ENCODE assay signal across 12 mouse cellular contexts in genomic region chr2:122233341-122233740, GRCm38 (mm10). TPM values are rescaled to one million over a fixed set of nuclear protein-coding genes. Genes with fewer than 3 reads are reported as not detected.
DNase-seq lines count a peak whose midpoint lies in the region; ATAC-seq and TF ChIP-seq lines count a peak whose summit lies in the region.
"Had no signal": no experiment of that assay in that cellular context is flagged by ENCODE, and none has a peak within 500 bp of the region (broad histone marks: within the 10 kb centered on the region; RNA-seq: fewer than 3 reads in every experiment).

No protein-coding gene starts in this region.

- H3K27me3 ChIP-seq in heart, embryonic 12.5 days (replicated peaks), result no peaks in the 10 kb centered on the region
- H3K27me3 ChIP-seq in liver, embryonic 11.5 days (replicated peaks; ENCODE audit: control insufficient read depth, insufficient read depth, low read length), result no peaks in the 10 kb centered on the region
- no peaks in the 10 kb centered on the region for H3K27me3 ChIP-seq in stomach, embryonic 16.5 days (ENCODE audit: control insufficient read depth, insufficient read depth, low read length)
- H3K27me3 ChIP-seq in thymus, adult 2 months (ENCODE audit: control insufficient read depth, insufficient read depth, low read length), result no peaks in the 10 kb centered on the region

- H3K27ac ChIP-seq in heart, embryonic 12.5 days (ENCODE audit: poor library complexity, severe bottlenecking), result no peak overlapping the region
- H3K27ac ChIP-seq in liver, embryonic 11.5 days (ENCODE audit: low read depth, low read length), result no peak overlapping the region
- H3K27ac ChIP-seq in stomach, embryonic 16.5 days (ENCODE audit: low read length), result no peak overlapping the region
- no peak overlapping the region for H3K27ac ChIP-seq in thymus, adult 2 months (ENCODE audit: control insufficient read depth, insufficient read depth, low read length)

- peaks cover 17% of the 10 kb centered on the region for H3K4me1 ChIP-seq in heart, embryonic 12.5 days (replicated peaks)
- H3K4me1 ChIP-seq in liver, embryonic 11.5 days (replicated peaks; ENCODE audit: control insufficient read depth, insufficient read depth, low read length), result peaks cover 11% of the 10 kb centered on the region
- 0 out of 2 replicates have a peak, but pooled peaks cover 7% of the 10 kb centered on the region for H3K4me1 ChIP-seq in stomach, embryonic 16.5 days (ENCODE audit: control insufficient read depth, insufficient read depth, low read length)
- H3K4me1 ChIP-seq in thymus, adult 2 months (replicated peaks; ENCODE audit: control insufficient read depth, insufficient read depth, low read length), result peaks cover 8% of the 10 kb centered on the region

- TF ChIP-seq CTCF in thymus, adult 2 months (IDR thresholded peaks at IDR 0.05; ENCODE audit: borderline replicate concordance, control insufficient read depth, extremely low read depth, insufficient read depth, low read length, poor library complexity), result no peak

- H3K4me2 ChIP-seq in heart, embryonic 12.5 days, result peak overlapping the region; percentile 94; the same call in 1 of the 2 replicates
- H3K4me2 ChIP-seq in liver, embryonic 11.5 days, result peak overlapping the region; percentile 89
- H3K4me2 ChIP-seq in stomach, embryonic 16.5 days (ENCODE audit: low read depth, low read length), result peak overlapping the region; percentile 87; the same call in 1 of the 2 replicates

- DNase-seq in heart, adult 11 months, result no peak
- DNase-seq in retina, embryonic 14.5 days (ENCODE audit: low spot score), result peak; percentile 6
- no peak for DNase-seq in retina, postnatal 1 day
- DNase-seq in liver, embryonic 11.5 days (ENCODE audit: low spot score), result no peak
- DNase-seq in left cerebral cortex, postnatal 4 days, result no peak
- no peak for DNase-seq in thymus, adult 2 months

- no peak for ATAC-seq in heart, embryonic 12.5 days (ENCODE audit: insufficient number of reproducible peaks, low FRiP score)
- 0 out of 2 replicates have a peak, but pooled peaks have one; percentile 0 for ATAC-seq in liver, embryonic 11.5 days (replicated peaks; ENCODE audit: low FRiP score)
- no peak for ATAC-seq in stomach, embryonic 16.5 days (ENCODE audit: insufficient read depth, low FRiP score)

- H3K36me3 ChIP-seq in heart, embryonic 12.5 days, result no peaks in the 10 kb centered on the region
- no peaks in the 10 kb centered on the region for H3K36me3 ChIP-seq in liver, embryonic 11.5 days (ENCODE audit: control insufficient read depth, insufficient read depth, low read length)
- no peaks in the 10 kb centered on the region for H3K36me3 ChIP-seq in stomach, embryonic 16.5 days (ENCODE audit: control insufficient read depth, insufficient read depth, low read length)
- H3K36me3 ChIP-seq in thymus, adult 2 months (ENCODE audit: control insufficient read depth, insufficient read depth, low read length), result no peaks in the 10 kb centered on the region

- H3K4me3 ChIP-seq in heart, embryonic 12.5 days, result no peak overlapping the region
- H3K4me3 ChIP-seq in liver, embryonic 11.5 days (ENCODE audit: low read depth, low read length), result no peak overlapping the region; the same call in 1 of the 2 replicates
- H3K4me3 ChIP-seq in stomach, embryonic 16.5 days (replicated peaks; ENCODE audit: low read length), result no peak overlapping the region
- no peak overlapping the region for H3K4me3 ChIP-seq in thymus, adult 2 months (ENCODE audit: control insufficient read depth, insufficient read depth, low read length)

- intact Hi-C loops in left cerebral cortex, postnatal 4 days (cut with DNase I), result no loop called here

- TF ChIP-seq POLR2A in thymus, adult 2 months (IDR thresholded peaks at IDR 0.05; ENCODE audit: control insufficient read depth, extremely low read depth, insufficient read depth, low read length, poor library complexity), result no peak

- H3K9ac ChIP-seq in heart, embryonic 12.5 days, result no peak overlapping the region
- no peak overlapping the region for H3K9ac ChIP-seq in liver, embryonic 11.5 days (ENCODE audit: low read depth, low read length)
- H3K9ac ChIP-seq in stomach, embryonic 16.5 days (ENCODE audit: low read length), result no peak overlapping the region

- no peaks in the 10 kb centered on the region for H3K9me3 ChIP-seq in heart, embryonic 12.5 days (replicated peaks)
- H3K9me3 ChIP-seq in liver, embryonic 11.5 days (ENCODE audit: control insufficient read depth, low read length), result no peaks in the 10 kb centered on the region
- H3K9me3 ChIP-seq in stomach, embryonic 16.5 days (replicated peaks; ENCODE audit: control insufficient read depth, low read length), result no peaks in the 10 kb centered on the region

- WGBS in heart, embryonic 12.5 days, result 56% methylated on average over 5 of the region's 5 CpGs
- WGBS in liver, embryonic 11.5 days, result 50% methylated on average over 5 of the region's 5 CpGs
- WGBS in stomach, embryonic 16.5 days, result 59% methylated on average over 5 of the region's 5 CpGs
- WGBS in thymus, adult 2 months, result 75% methylated on average over 5 of the region's 5 CpGs

RNA-seq across cellular contexts. Expression of gene Sord, which starts 1.2 kb away (rescaled TPM):
- polyA plus RNA-seq in heart, embryonic 12.5 days (2016; fragmentation: Nextera tagmentation; extraction: Ambion mirVana), result 55.2 and 55.5 TPM in 2 replicates
- polyA plus RNA-seq in liver, embryonic 11.5 days (2014; fragmentation: Nextera tagmentation; extraction: Ambion mirVana), result 172 and 180 TPM in 2 replicates
- 50.9 and 52.4 TPM in 2 replicates for polyA plus RNA-seq in stomach, embryonic 16.5 days (2015; fragmentation: Nextera tagmentation; extraction: Ambion mirVana)
- total RNA-seq in left cerebral cortex, postnatal 4 days (2021), result 10 to 100 TPM; 14.9 to 16.0 TPM
- 16.7 and 19.0 TPM in 2 replicates for polyA plus RNA-seq in thymus, adult 2 months (2012; rRNA removed)

RNA-seq across cellular contexts. Expression of gene Terb2, which starts 47.3 kb away (rescaled TPM):
- polyA plus RNA-seq in heart, embryonic 12.5 days (2016; fragmentation: Nextera tagmentation; extraction: Ambion mirVana), result not detected in 2 replicates
- polyA plus RNA-seq in liver, embryonic 11.5 days (2014; fragmentation: Nextera tagmentation; extraction: Ambion mirVana), result not detected in 2 replicates
- polyA plus RNA-seq in stomach, embryonic 16.5 days (2015; fragmentation: Nextera tagmentation; extraction: Ambion mirVana), result not detected in 2 replicates
- total RNA-seq in left cerebral cortex, postnatal 4 days (2021), result not detected
- not detected in 2 replicates for polyA plus RNA-seq in thymus, adult 2 months (2012; rRNA removed)
- total RNA-seq: layer of hippocampus, postnatal 25 days; megakaryocyte progenitor cell, adult 5-6 weeks had no signal
- polyA plus RNA-seq: gonadal fat pad, adult 2 months; intestine, postnatal 0 days had no signal

RNA-seq across cellular contexts. Expression of gene Patl2, which starts 47.4 kb away (rescaled TPM):
- not detected in 2 replicates for polyA plus RNA-seq in heart, embryonic 12.5 days (2016; fragmentation: Nextera tagmentation; extraction: Ambion mirVana)
- polyA plus RNA-seq in liver, embryonic 11.5 days (2014; fragmentation: Nextera tagmentation; extraction: Ambion mirVana), result 0.15 TPM in 1 of 2 replicates, not detected in the other
- polyA plus RNA-seq in stomach, embryonic 16.5 days (2015; fragmentation: Nextera tagmentation; extraction: Ambion mirVana), result not detected in 2 replicates
- not detected for total RNA-seq in left cerebral cortex, postnatal 4 days (2021)
- polyA plus RNA-seq in thymus, adult 2 months (2012; rRNA removed), result 0.61 and 0.92 TPM in 2 replicates
- total RNA-seq: layer of hippocampus, postnatal 25 days had no signal
